Mouse (Mus musculus): ENCODE results near the gene Gm29427. TPM values are rescaled to one million over a fixed set of nuclear protein-coding genes. Genes with fewer than 3 reads are reported as not detected.
"Not testable (repeated sequence)": the region's sequence is repeated elsewhere in the genome, so short reads cannot be mapped to it uniquely, and the experiment has no call there.

Gene Gm29427
- polyA plus RNA-seq, 1 experiment from 2014 or later, result 0.09 TPM

DNA sequence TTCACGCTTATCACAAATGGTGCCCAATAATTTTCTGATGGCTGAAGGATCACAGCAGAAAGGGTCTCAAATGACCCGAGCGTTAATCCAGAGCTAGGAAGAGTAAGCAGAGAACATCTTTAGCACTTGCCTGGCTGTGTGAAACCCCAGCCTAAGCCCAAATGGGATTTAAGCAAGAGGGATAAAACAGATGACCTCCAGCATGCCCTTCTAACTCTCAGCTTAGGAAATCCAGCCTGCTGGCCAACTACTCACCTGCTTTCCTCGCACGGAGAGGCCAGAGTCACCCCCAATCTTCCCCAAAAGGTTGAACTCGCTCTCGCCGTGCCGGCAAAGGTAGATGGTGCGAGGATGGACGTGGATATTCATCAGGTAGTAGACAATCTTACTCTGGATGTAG lies 13.6 kb downstream of the Gm29427 start:
- ATAC-seq, result no peak
- WGBS, result 95% methylated on average over 11 of the region's 11 CpGs
- peaks cover 93% of the 10 kb centered on the region for H3K36me3 ChIP-seq

GRCm38 (mm10) chr1:130699937-130700633 lies 15.5 kb downstream of the Gm29427 start:
- Histone ChIP-seq H3K4me3 (replicated peaks) (no peak overlapping the region), H3K36me3 (peaks cover 86% of the 10 kb centered on the region), H3K9me3 (no peaks in the 10 kb centered on the region), H3K27me3 (no peaks in the 10 kb centered on the region), H3K4me1 (replicated peaks) (no peaks in the 10 kb centered on the region), H3K4me2 (replicated peaks) (no peak overlapping the region), H3K9ac (replicated peaks) (no peak overlapping the region), H3K27ac (no peak overlapping the region)
- 94% methylated on average over 10 of the region's 10 CpGs for WGBS
- ATAC-seq, result no peak

More for the DNA sequence above, 13.6 kb downstream of the Gm29427 start:
- H3K27ac ChIP-seq, result no peak overlapping the region
- H3K9me3 ChIP-seq, result no peaks in the 10 kb centered on the region
- H3K4me2 ChIP-seq (replicated peaks), result no peak overlapping the region
- no peaks in the 10 kb centered on the region for H3K27me3 ChIP-seq
- no peak overlapping the region for H3K4me3 ChIP-seq (replicated peaks)
- H3K4me1 ChIP-seq (replicated peaks), result no peaks in the 10 kb centered on the region
- no peak overlapping the region for H3K9ac ChIP-seq (replicated peaks)

DNA sequence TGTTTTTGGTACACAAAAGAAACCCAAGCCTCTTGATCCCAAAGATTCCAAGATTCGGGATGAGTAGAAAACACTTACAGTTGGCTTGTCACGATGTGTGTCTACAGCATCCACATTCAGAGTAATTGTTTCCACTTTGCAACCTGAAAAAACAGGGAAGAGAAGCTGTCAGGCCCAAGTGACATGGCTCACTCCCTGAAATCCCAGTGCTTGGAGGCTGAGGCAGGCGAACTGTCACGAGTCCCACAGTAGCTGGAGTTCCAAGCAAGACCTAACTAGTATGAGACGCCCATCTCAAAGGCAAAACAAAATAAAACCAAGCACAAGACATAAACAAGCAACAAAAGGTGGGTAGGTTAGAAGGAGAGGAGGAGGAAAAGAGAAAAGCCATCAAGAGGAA lies 17.0 kb downstream of the Gm29427 start:
- no peak overlapping the region for H3K4me3 ChIP-seq (replicated peaks)
- no peak overlapping the region for H3K9ac ChIP-seq (replicated peaks)
- H3K9me3 ChIP-seq, result no peaks in the 10 kb centered on the region
- 92% methylated on average over 5 of the region's 5 CpGs for whole genome bisulfite sequencing
- H3K4me1 ChIP-seq (replicated peaks), result no peaks in the 10 kb centered on the region
- no peak overlapping the region for H3K27ac ChIP-seq
- H3K27me3 ChIP-seq, result no peaks in the 10 kb centered on the region
- ATAC-seq, result no peak
- peaks cover 74% of the 10 kb centered on the region for H3K36me3 ChIP-seq
- no peak overlapping the region for H3K4me2 ChIP-seq (replicated peaks)

GRCm38 (mm10) chr1:130683905-130684304 lies 31.7 kb downstream of the Gm29427 start:
- Histone ChIP-seq H3K4me1 (replicated peaks) (no peaks in the 10 kb centered on the region), H3K9ac (replicated peaks) (no peak overlapping the region), H3K27ac (no peak overlapping the region), H3K36me3 (peaks cover 14% of the 10 kb centered on the region; the same call in 1 of the 2 replicates), H3K9me3 (no peaks in the 10 kb centered on the region), H3K4me2 (replicated peaks) (no peak overlapping the region), H3K27me3 (no peaks in the 10 kb centered on the region), H3K4me3 (replicated peaks) (no peak overlapping the region)
- WGBS, result 37% methylated on average over 1 of the region's 1 CpGs
- no peak for ATAC-seq

DNA sequence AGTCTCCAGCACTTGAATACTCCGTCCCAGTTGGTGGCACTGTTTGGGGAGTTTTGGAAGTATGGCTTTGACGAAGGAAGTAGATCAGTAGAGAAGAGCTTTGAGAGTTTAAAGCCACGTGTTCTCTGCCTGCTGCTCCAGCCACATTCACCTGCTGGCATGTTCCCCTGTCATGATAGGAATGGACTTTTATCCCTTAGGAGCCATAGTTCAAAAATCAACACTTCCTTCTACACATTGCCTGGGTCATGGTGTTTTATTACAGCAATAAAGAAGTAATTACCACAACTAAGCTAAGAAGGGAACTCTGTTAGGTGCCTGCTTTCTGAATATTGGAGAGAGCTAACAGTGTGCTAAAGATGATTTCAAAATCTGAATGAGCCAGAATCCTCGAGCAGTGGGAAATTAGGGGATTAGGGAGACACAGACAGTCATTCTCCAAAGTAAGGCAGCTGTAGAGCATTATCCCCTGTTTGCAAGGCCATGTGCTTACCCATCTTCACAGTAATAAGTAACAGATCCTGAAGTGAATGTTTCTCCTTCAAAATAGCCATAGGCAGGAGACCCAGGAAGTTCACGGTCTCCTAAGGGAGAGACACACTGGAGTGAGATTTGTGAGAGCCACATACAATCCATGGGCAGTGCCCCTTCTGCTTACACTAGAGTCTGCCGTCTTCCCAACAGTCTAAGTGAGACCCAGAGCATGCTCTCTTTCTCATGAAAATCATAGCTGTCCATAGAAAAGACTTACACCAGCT lies 33.8 kb downstream of the Gm29427 start:
- H3K27me3 ChIP-seq, result no peaks in the 10 kb centered on the region
- H3K4me3 ChIP-seq (replicated peaks), result no peak overlapping the region
- H3K4me1 ChIP-seq (replicated peaks), result no peaks in the 10 kb centered on the region
- no peak overlapping the region for H3K27ac ChIP-seq
- no peaks in the 10 kb centered on the region for H3K9me3 ChIP-seq
- H3K9ac ChIP-seq (replicated peaks), result no peak overlapping the region
- no peak for ATAC-seq
- H3K36me3 ChIP-seq, result no peaks in the 10 kb centered on the region
- WGBS, result 79% methylated on average over 6 of the region's 6 CpGs
- H3K4me2 ChIP-seq (replicated peaks), result no peak overlapping the region

- ATAC-seq, result no peak
- Histone ChIP-seq H3K4me1 (replicated peaks) (no peaks in the 10 kb centered on the region), H3K27me3 (no peaks in the 10 kb centered on the region), H3K36me3 (no peaks in the 10 kb centered on the region), H3K9me3 (no peaks in the 10 kb centered on the region), H3K4me3 (replicated peaks) (no peak overlapping the region), H3K27ac (no peak overlapping the region), H3K9ac (replicated peaks) (no peak overlapping the region), H3K4me2 (replicated peaks) (no peak overlapping the region)
- 89% methylated on average over 2 of the region's 2 CpGs for WGBS
Observed at GRCm38 (mm10) chr1:130681075-130681474, 34.5 kb downstream of the Gm29427 start.

- Histone ChIP-seq H3K27me3 (no peaks in the 10 kb centered on the region), H3K9me3 (no peaks in the 10 kb centered on the region), H3K27ac (no peak overlapping the region), H3K36me3 (no peaks in the 10 kb centered on the region), H3K4me1 (replicated peaks) (no peaks in the 10 kb centered on the region), H3K4me2 (replicated peaks) (no peak overlapping the region), H3K4me3 (replicated peaks) (no peak overlapping the region), H3K9ac (replicated peaks) (no peak overlapping the region)
- 91% methylated on average over 2 of the region's 2 CpGs for WGBS
- no peak for ATAC-seq
Observed at GRCm38 (mm10) chr1:130678551-130678950, 37.0 kb downstream of the Gm29427 start.

GRCm38 (mm10) chr1:130663576-130663975 lies 52.0 kb downstream of the Gm29427 start:
- 89% methylated on average over 5 of the region's 5 CpGs for WGBS
- not testable (repeated sequence) for H3K36me3 ChIP-seq, ATAC-seq

DNA sequence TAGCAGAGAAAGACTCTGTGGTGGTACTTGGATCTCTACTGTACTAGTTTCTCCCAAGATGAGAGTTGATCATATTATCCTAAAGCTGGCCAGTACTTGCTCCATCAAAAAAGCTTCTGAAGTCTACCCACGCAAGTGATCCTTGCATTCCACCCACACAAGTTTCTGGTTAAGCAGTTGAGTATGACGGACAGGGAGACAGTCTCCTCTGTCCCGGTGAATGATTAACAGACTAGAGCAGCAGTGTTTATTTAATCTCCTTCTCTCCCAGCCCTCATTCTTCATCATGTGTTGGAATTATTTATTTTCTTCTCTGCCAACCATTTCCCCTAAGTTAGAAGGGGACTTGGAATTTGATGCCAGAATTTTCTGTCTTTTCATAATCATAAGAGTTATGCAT lies 54.1 kb downstream of the Gm29427 start, which contains the start of gene C4bp:
TSS of gene C4bp (minus strand) at position 179 of the 400 bp plus-strand sequence.
- H3K9me3 ChIP-seq, result no peaks in the 10 kb centered on the region
- WGBS, result 92% methylated on average over 3 of the region's 3 CpGs
- ATAC-seq, result no peak

More at GRCm38 (mm10) chr1:130663576-130663975, 52.0 kb downstream of the Gm29427 start:
- not testable (repeated sequence) for H3K4me1 ChIP-seq (replicated peaks); H3K27ac ChIP-seq; H3K9ac ChIP-seq (replicated peaks); H3K27me3 ChIP-seq; H3K4me3 ChIP-seq (replicated peaks); H3K9me3 ChIP-seq; H3K4me2 ChIP-seq (replicated peaks)

GRCm38 (mm10) chr1:130659641-130660040 lies 56.0 kb downstream of the Gm29427 start:
- H3K4me2 ChIP-seq (replicated peaks); H3K27me3 ChIP-seq; H3K4me1 ChIP-seq (replicated peaks); H3K4me3 ChIP-seq (replicated peaks); H3K9ac ChIP-seq (replicated peaks); ATAC-seq; H3K9me3 ChIP-seq; H3K27ac ChIP-seq; H3K36me3 ChIP-seq: not testable (repeated sequence)
- 57% methylated on average over 5 of the region's 5 CpGs for WGBS

More for the DNA sequence above, 54.1 kb downstream of the Gm29427 start, which contains the start of gene C4bp:
- H3K4me2 ChIP-seq (replicated peaks), result no peak within 1 kb of the TSS
- no peak within 1 kb of the TSS for H3K9ac ChIP-seq (replicated peaks)
- no peak within 1 kb of the TSS for H3K27ac ChIP-seq
- no peaks in the 10 kb centered on the region for H3K4me1 ChIP-seq (replicated peaks)
- no peaks in the 10 kb centered on the region for H3K36me3 ChIP-seq
- H3K27me3 ChIP-seq, result no peaks in the 10 kb centered on the region
- no peak within 1 kb of the TSS for H3K4me3 ChIP-seq (replicated peaks)

DNA sequence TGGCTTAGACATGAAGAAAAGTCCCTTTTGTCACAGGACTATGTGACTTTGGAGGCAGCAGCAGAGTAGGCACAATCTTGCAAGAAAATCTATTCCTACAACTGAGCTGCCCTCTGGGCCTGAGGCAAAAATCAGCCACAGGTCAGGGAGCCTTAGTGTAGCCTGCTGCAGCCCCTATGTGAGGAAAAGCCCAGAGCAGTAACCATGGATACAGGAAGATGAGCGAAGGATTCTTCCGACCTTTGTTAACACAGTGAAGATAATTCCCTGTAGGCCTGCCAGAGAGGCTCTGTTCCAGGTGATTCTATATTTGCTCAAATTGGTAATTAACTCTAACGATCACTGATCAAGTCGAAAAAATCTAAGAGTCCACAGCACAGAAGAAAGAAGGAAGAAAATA lies 71.5 kb downstream of the Gm29427 start:
- no peaks in the 10 kb centered on the region for H3K27me3 ChIP-seq
- ATAC-seq, result no peak
- no peak overlapping the region for H3K27ac ChIP-seq
- no peak overlapping the region for H3K4me2 ChIP-seq (replicated peaks)
- H3K4me1 ChIP-seq (replicated peaks), result 0 out of 2 replicates have a peak, but pooled peaks cover 4% of the 10 kb centered on the region
- 37% methylated on average over 4 of the region's 4 CpGs for WGBS
- H3K36me3 ChIP-seq, result no peaks in the 10 kb centered on the region
- no peaks in the 10 kb centered on the region for H3K9me3 ChIP-seq
- no peak overlapping the region for H3K4me3 ChIP-seq (replicated peaks)
- H3K9ac ChIP-seq (replicated peaks), result no peak overlapping the region

GRCm38 (mm10) chr1:130640967-130641366 lies 74.6 kb downstream of the Gm29427 start:
- no peak overlapping the region for H3K27ac ChIP-seq
- H3K4me2 ChIP-seq (replicated peaks), result no peak overlapping the region
- 0 out of 2 replicates have a peak, but pooled peaks cover 4% of the 10 kb centered on the region for H3K4me1 ChIP-seq (replicated peaks)
- H3K9me3 ChIP-seq, result no peaks in the 10 kb centered on the region
- H3K27me3 ChIP-seq, result no peaks in the 10 kb centered on the region
- no peaks in the 10 kb centered on the region for H3K36me3 ChIP-seq
- no peak overlapping the region for H3K4me3 ChIP-seq (replicated peaks)
- no peak for ATAC-seq
- H3K9ac ChIP-seq (replicated peaks), result no peak overlapping the region
